Comparison of ENCODE assay signal across 18 mouse cellular contexts in genomic region chr1:151171572-151172461, GRCm38 (mm10). TPM values are rescaled to one million over a fixed set of nuclear protein-coding genes. Genes with fewer than 3 reads are reported as not detected.
DNase-seq lines count a peak whose midpoint lies in the region; ATAC-seq and TF ChIP-seq lines count a peak whose summit lies in the region.
"Had no signal": no experiment of that assay in that cellular context is flagged by ENCODE, and none has a peak within 500 bp of the region (broad histone marks: within the 10 kb centered on the region; RNA-seq: fewer than 3 reads in every experiment).

No protein-coding gene starts in this region.

- no peaks in the 10 kb centered on the region for H3K4me1 ChIP-seq in forebrain, postnatal 0 days (ENCODE audit: insufficient read depth)
- peaks cover 16% of the 10 kb centered on the region; the same call in 1 of the 2 replicates for H3K4me1 ChIP-seq in forebrain, embryonic 14.5 days (ENCODE audit: control insufficient read depth, insufficient read depth, low read length)
- peaks cover 4% of the 10 kb centered on the region for H3K4me1 ChIP-seq in intestine, embryonic 16.5 days (ENCODE audit: control insufficient read depth, insufficient read depth, low read length)
- H3K4me1 ChIP-seq in intestine, embryonic 15.5 days (replicated peaks), result 0 out of 2 replicates have a peak, but pooled peaks cover 3% of the 10 kb centered on the region
- H3K4me1 ChIP-seq in cerebellum, adult 2 months (ENCODE audit: control insufficient read depth, insufficient read depth, low read length), result no peaks in the 10 kb centered on the region

- no peaks in the 10 kb centered on the region for H3K9me3 ChIP-seq in forebrain, postnatal 0 days (ENCODE audit: low read length)
- H3K9me3 ChIP-seq in forebrain, embryonic 14.5 days (replicated peaks; ENCODE audit: control insufficient read depth, low read length), result no peaks in the 10 kb centered on the region
- H3K9me3 ChIP-seq in intestine, embryonic 16.5 days (ENCODE audit: control insufficient read depth, low read length), result no peaks in the 10 kb centered on the region
- no peaks in the 10 kb centered on the region for H3K9me3 ChIP-seq in intestine, embryonic 15.5 days
- H3K9me3 ChIP-seq: midbrain, embryonic 13.5 days; neural tube, embryonic 13.5 days had no signal

- H3K9ac ChIP-seq in forebrain, postnatal 0 days, result no peak overlapping the region
- no peak overlapping the region for H3K9ac ChIP-seq in forebrain, embryonic 14.5 days (ENCODE audit: low read length)
- no peak overlapping the region for H3K9ac ChIP-seq in intestine, embryonic 16.5 days (ENCODE audit: low read depth, low read length)
- no peak overlapping the region for H3K9ac ChIP-seq in intestine, embryonic 15.5 days
- H3K9ac ChIP-seq: hindbrain, embryonic 14.5 days; midbrain, embryonic 13.5 days; neural tube, embryonic 13.5 days had no signal

- no peak for TF ChIP-seq POLR2A in cerebellum, adult 2 months (IDR thresholded peaks at IDR 0.05; ENCODE audit: borderline replicate concordance, insufficient read depth, low read length)

- H3K27ac ChIP-seq in forebrain, postnatal 0 days (ENCODE audit: low read depth, low read length), result peak overlapping the region; percentile 35; the same call in 1 of the 2 replicates
- H3K27ac ChIP-seq in forebrain, embryonic 14.5 days (ENCODE audit: low read depth, low read length), result no peak overlapping the region
- peak overlapping the region; percentile 40 for H3K27ac ChIP-seq in intestine, embryonic 16.5 days (ENCODE audit: low read length)
- no peak overlapping the region for H3K27ac ChIP-seq in intestine, embryonic 15.5 days
- H3K27ac ChIP-seq in cerebellum, adult 2 months (ENCODE audit: insufficient read depth, low read length), result no peak overlapping the region
- H3K27ac ChIP-seq: hindbrain, embryonic 14.5 days; midbrain, embryonic 13.5 days; neural tube, embryonic 13.5 days had no signal

- WGBS in forebrain, postnatal 0 days, result 64% methylated on average over 2 of the region's 2 CpGs
- WGBS in forebrain, embryonic 14.5 days, result 74% methylated on average over 2 of the region's 2 CpGs
- 75% methylated on average over 2 of the region's 2 CpGs for WGBS in intestine, embryonic 16.5 days
- 70% methylated on average over 2 of the region's 2 CpGs for WGBS in intestine, embryonic 15.5 days
- 77% methylated on average over 2 of the region's 2 CpGs for WGBS in cerebellum, adult 2 months

- H3K27me3 ChIP-seq in forebrain, postnatal 0 days (ENCODE audit: insufficient read depth, low read length), result no peaks in the 10 kb centered on the region
- no peaks in the 10 kb centered on the region for H3K27me3 ChIP-seq in forebrain, embryonic 14.5 days (replicated peaks; ENCODE audit: control insufficient read depth, insufficient read depth, low read length)
- H3K27me3 ChIP-seq in intestine, embryonic 16.5 days (replicated peaks; ENCODE audit: control insufficient read depth, insufficient read depth, low read length), result no peaks in the 10 kb centered on the region
- no peaks in the 10 kb centered on the region for H3K27me3 ChIP-seq in intestine, embryonic 15.5 days (replicated peaks)
- H3K27me3 ChIP-seq in cerebellum, adult 2 months (ENCODE audit: control insufficient read depth, insufficient read depth, low read length), result no peaks in the 10 kb centered on the region
- H3K27me3 ChIP-seq: midbrain, embryonic 13.5 days; neural tube, embryonic 13.5 days had no signal

- no peak overlapping the region for H3K4me2 ChIP-seq in forebrain, postnatal 0 days (ENCODE audit: low read depth)
- no peak overlapping the region for H3K4me2 ChIP-seq in forebrain, embryonic 14.5 days (ENCODE audit: low read length)
- no peak overlapping the region for H3K4me2 ChIP-seq in intestine, embryonic 16.5 days (ENCODE audit: low read depth, low read length)
- H3K4me2 ChIP-seq in intestine, embryonic 15.5 days (replicated peaks), result no peak overlapping the region
- H3K4me2 ChIP-seq: hindbrain, embryonic 14.5 days; midbrain, embryonic 13.5 days; neural tube, embryonic 13.5 days had no signal

- no peak for DNase-seq in forebrain, postnatal 0 days
- no peak for DNase-seq in forebrain, embryonic 14.5 days (ENCODE audit: low spot score)
- DNase-seq in 416B (ENCODE audit: low read depth), result peak; percentile 63
- no peak for DNase-seq in cerebellum, adult 2 months
- no peak for DNase-seq in cerebellum, postnatal 4 days (ENCODE audit: low spot score in 2 of 2)
- DNase-seq: cerebellum, postnatal 36 days; liver; thymus, postnatal 25 days had no signal

- peak; percentile 62 for ATAC-seq in forebrain, postnatal 0 days
- no peak for ATAC-seq in forebrain, embryonic 14.5 days
- ATAC-seq in intestine, embryonic 16.5 days, result 0 out of 2 replicates have a peak, but pooled peaks have one; percentile 9
- no peak for ATAC-seq in intestine, embryonic 15.5 days
- 0 out of 2 replicates have a peak, but pooled peaks have one; percentile 22 for ATAC-seq in erythroblast, adult 5-6 weeks (replicated peaks; ENCODE audit: low FRiP score, poor library complexity, severe bottlenecking)
- ATAC-seq: CD4-positive, CD25-positive, alpha-beta regulatory T cell, adult 4 months; lung, postnatal 0 days; midbrain, embryonic 13.5 days had no signal

- TF ChIP-seq CTCF in forebrain, postnatal 0 days (IDR thresholded peaks at IDR 0.05; ENCODE audit: low read depth), result no peak
- no peak for TF ChIP-seq CTCF in cerebellum, adult 2 months (IDR thresholded peaks at IDR 0.05; ENCODE audit: borderline replicate concordance, insufficient read depth, low read depth, low read length)

- no peaks in the 10 kb centered on the region for H3K36me3 ChIP-seq in forebrain, postnatal 0 days (ENCODE audit: insufficient read depth)
- H3K36me3 ChIP-seq in forebrain, embryonic 14.5 days (ENCODE audit: control insufficient read depth, insufficient read depth, low read length), result no peaks in the 10 kb centered on the region
- no peaks in the 10 kb centered on the region for H3K36me3 ChIP-seq in intestine, embryonic 16.5 days (ENCODE audit: control insufficient read depth, insufficient read depth, low read length)
- no peaks in the 10 kb centered on the region for H3K36me3 ChIP-seq in intestine, embryonic 15.5 days
- H3K36me3 ChIP-seq: midbrain, embryonic 13.5 days; neural tube, embryonic 13.5 days had no signal

- H3K4me3 ChIP-seq in forebrain, postnatal 0 days (ENCODE audit: low read depth, low read length), result no peak overlapping the region
- no peak overlapping the region for H3K4me3 ChIP-seq in forebrain, embryonic 14.5 days (ENCODE audit: low read depth, low read length)
- no peak overlapping the region for H3K4me3 ChIP-seq in intestine, embryonic 16.5 days (ENCODE audit: low read length)
- H3K4me3 ChIP-seq in intestine, embryonic 15.5 days (replicated peaks), result no peak overlapping the region
- H3K4me3 ChIP-seq in cerebellum, adult 2 months (replicated peaks; ENCODE audit: insufficient read depth, low read depth, low read length), result no peak overlapping the region
- H3K4me3 ChIP-seq: midbrain, embryonic 13.5 days; neural tube, embryonic 13.5 days had no signal

RNA-seq across cellular contexts. Expression of gene Gm47985, which starts 10.5 kb away (rescaled TPM):
- not detected in 2 replicates for total RNA-seq in forebrain, postnatal 0 days (2014; rRNA removed)
- polyA plus RNA-seq in forebrain, postnatal 0 days (2015; fragmentation: Nextera tagmentation; extraction: Ambion mirVana), result not detected in 2 replicates
- polyA plus RNA-seq in forebrain, embryonic 14.5 days (2014; fragmentation: Nextera tagmentation; extraction: Ambion mirVana), result not detected in 2 replicates
- 0.26 and 0.32 TPM in 2 replicates for polyA plus RNA-seq in intestine, embryonic 16.5 days (2015; fragmentation: Nextera tagmentation; extraction: Ambion mirVana)
- polyA plus RNA-seq in intestine, embryonic 15.5 days (2015; fragmentation: Nextera tagmentation; extraction: Ambion mirVana), result not detected in 2 replicates
- 2.7 and 8.6 TPM in 2 replicates for total RNA-seq in erythroblast, adult 5-6 weeks (2015; ENCODE audit: low replicate concordance)
- total RNA-seq in erythroblast, adult 5-6 weeks (2017; ENCODE audit: low replicate concordance), result 4.9 and 6.6 TPM in 2 replicates
- polyA plus RNA-seq in cerebellum, adult 2 months (2012; rRNA removed), result not detected in 2 replicates
- total RNA-seq: left cerebral cortex, adult 8-10 months had no signal
- polyA plus RNA-seq: CD4-positive, CD25-positive, alpha-beta regulatory T cell, adult 4 months had no signal

RNA-seq across cellular contexts. Expression of gene Gm8947, which starts 20.4 kb away (rescaled TPM):
- not detected in 2 replicates for total RNA-seq in forebrain, postnatal 0 days (2014; rRNA removed)
- not detected in 2 replicates for polyA plus RNA-seq in forebrain, postnatal 0 days (2015; fragmentation: Nextera tagmentation; extraction: Ambion mirVana)
- not detected in 2 replicates for polyA plus RNA-seq in forebrain, embryonic 14.5 days (2014; fragmentation: Nextera tagmentation; extraction: Ambion mirVana)
- 0.17 TPM in 1 of 2 replicates, not detected in the other for polyA plus RNA-seq in intestine, embryonic 16.5 days (2015; fragmentation: Nextera tagmentation; extraction: Ambion mirVana)
- polyA plus RNA-seq in intestine, embryonic 15.5 days (2015; fragmentation: Nextera tagmentation; extraction: Ambion mirVana), result 0.18 and 0.24 TPM in 2 replicates
- total RNA-seq in erythroblast, adult 5-6 weeks (2015; ENCODE audit: low replicate concordance), result 3.8 and 4.6 TPM in 2 replicates
- total RNA-seq in erythroblast, adult 5-6 weeks (2017; ENCODE audit: low replicate concordance), result 2.4 and 6.8 TPM in 2 replicates
- not detected in 2 replicates for polyA plus RNA-seq in cerebellum, adult 2 months (2012; rRNA removed)
- total RNA-seq: left cerebral cortex, adult 8-10 months had no signal
- polyA plus RNA-seq: CD4-positive, CD25-positive, alpha-beta regulatory T cell, adult 4 months; embryonic facial prominence, embryonic 14.5 days; hindbrain, embryonic 14.5 days; lung, postnatal 0 days; midbrain, embryonic 13.5 days; neural tube, embryonic 13.5 days had no signal

RNA-seq across cellular contexts. Expression of gene Gm47995, which starts 26.4 kb away (rescaled TPM):
- not detected in 2 replicates for total RNA-seq in forebrain, postnatal 0 days (2014; rRNA removed)
- not detected in 2 replicates for polyA plus RNA-seq in forebrain, postnatal 0 days (2015; fragmentation: Nextera tagmentation; extraction: Ambion mirVana)
- not detected in 2 replicates for polyA plus RNA-seq in forebrain, embryonic 14.5 days (2014; fragmentation: Nextera tagmentation; extraction: Ambion mirVana)
- 0.23 TPM in 1 of 2 replicates, not detected in the other for polyA plus RNA-seq in intestine, embryonic 16.5 days (2015; fragmentation: Nextera tagmentation; extraction: Ambion mirVana)
- polyA plus RNA-seq in intestine, embryonic 15.5 days (2015; fragmentation: Nextera tagmentation; extraction: Ambion mirVana), result not detected in 2 replicates
- not detected in 2 replicates for total RNA-seq in erythroblast, adult 5-6 weeks (2015; ENCODE audit: low replicate concordance)
- 1.4 TPM in 1 of 2 replicates, not detected in the other for total RNA-seq in erythroblast, adult 5-6 weeks (2017; ENCODE audit: low replicate concordance)
- not detected in 2 replicates for polyA plus RNA-seq in cerebellum, adult 2 months (2012; rRNA removed)
- total RNA-seq: left cerebral cortex, adult 8-10 months had no signal
- polyA plus RNA-seq: CD4-positive, CD25-positive, alpha-beta regulatory T cell, adult 4 months; hindbrain, embryonic 14.5 days; midbrain, embryonic 13.5 days; neural tube, embryonic 13.5 days had no signal

RNA-seq across cellular contexts. Expression of gene 3110040M04Rik, which starts 32.1 kb away (rescaled TPM):
- total RNA-seq in forebrain, postnatal 0 days (2014; rRNA removed), result not detected in 2 replicates
- not detected in 2 replicates for polyA plus RNA-seq in forebrain, postnatal 0 days (2015; fragmentation: Nextera tagmentation; extraction: Ambion mirVana)
- not detected in 2 replicates for polyA plus RNA-seq in forebrain, embryonic 14.5 days (2014; fragmentation: Nextera tagmentation; extraction: Ambion mirVana)
- polyA plus RNA-seq in intestine, embryonic 16.5 days (2015; fragmentation: Nextera tagmentation; extraction: Ambion mirVana), result 0.16 TPM in 1 of 2 replicates, not detected in the other
- polyA plus RNA-seq in intestine, embryonic 15.5 days (2015; fragmentation: Nextera tagmentation; extraction: Ambion mirVana), result 0.24 TPM in 1 of 2 replicates, not detected in the other
- total RNA-seq in erythroblast, adult 5-6 weeks (2015; ENCODE audit: low replicate concordance), result not detected in 2 replicates
- total RNA-seq in erythroblast, adult 5-6 weeks (2017; ENCODE audit: low replicate concordance), result 2.9 TPM in 1 of 2 replicates, not detected in the other
- polyA plus RNA-seq in cerebellum, adult 2 months (2012; rRNA removed), result not detected in 2 replicates
- total RNA-seq: left cerebral cortex, adult 8-10 months had no signal
- polyA plus RNA-seq: CD4-positive, CD25-positive, alpha-beta regulatory T cell, adult 4 months; embryonic facial prominence, embryonic 14.5 days; hindbrain, embryonic 14.5 days; lung, postnatal 0 days; midbrain, embryonic 13.5 days; neural tube, embryonic 13.5 days had no signal

RNA-seq across cellular contexts. Expression of gene Gm47996, which starts 38.1 kb away (rescaled TPM):
- not detected in 2 replicates for total RNA-seq in forebrain, postnatal 0 days (2014; rRNA removed)
- polyA plus RNA-seq in forebrain, postnatal 0 days (2015; fragmentation: Nextera tagmentation; extraction: Ambion mirVana), result not detected in 2 replicates
- not detected in 2 replicates for polyA plus RNA-seq in forebrain, embryonic 14.5 days (2014; fragmentation: Nextera tagmentation; extraction: Ambion mirVana)
- polyA plus RNA-seq in intestine, embryonic 16.5 days (2015; fragmentation: Nextera tagmentation; extraction: Ambion mirVana), result not detected in 2 replicates
- not detected in 2 replicates for polyA plus RNA-seq in intestine, embryonic 15.5 days (2015; fragmentation: Nextera tagmentation; extraction: Ambion mirVana)
- not detected in 2 replicates for total RNA-seq in erythroblast, adult 5-6 weeks (2015; ENCODE audit: low replicate concordance)
- total RNA-seq in erythroblast, adult 5-6 weeks (2017; ENCODE audit: low replicate concordance), result 1.9 TPM in 1 of 2 replicates, not detected in the other
- polyA plus RNA-seq in cerebellum, adult 2 months (2012; rRNA removed), result not detected in 2 replicates
- total RNA-seq: left cerebral cortex, adult 8-10 months had no signal
- polyA plus RNA-seq: CD4-positive, CD25-positive, alpha-beta regulatory T cell, adult 4 months; embryonic facial prominence, embryonic 14.5 days; hindbrain, embryonic 14.5 days; lung, postnatal 0 days; midbrain, embryonic 13.5 days; neural tube, embryonic 13.5 days had no signal

Comparison
In these comparisons a context has a peak if more than half of its experiments do, and no peak if none do; other contexts are left out.
1. ATAC-seq: peak in forebrain, postnatal 0 days (single experiment), intestine, embryonic 16.5 days (single experiment) and erythroblast, adult 5-6 weeks (single experiment); none in forebrain, embryonic 14.5 days (single experiment) and intestine, embryonic 15.5 days (single experiment).
2. H3K27ac ChIP-seq: peak in forebrain, postnatal 0 days (single experiment) and intestine, embryonic 16.5 days (single experiment); none in forebrain, embryonic 14.5 days (single experiment), intestine, embryonic 15.5 days (single experiment) and cerebellum, adult 2 months (single experiment).